Mouse (Mus musculus) gastrocnemius, adult 8-10 months (tissue): Measurements from ENCODE around the gene Ttll1. TPM values are rescaled to one million over a fixed set of nuclear protein-coding genes. Genes with fewer than 3 reads are reported as not detected.
"Not testable (repeated sequence)": the region's sequence is repeated elsewhere in the genome, so short reads cannot be mapped to it uniquely, and the experiment has no call there.

Source experiments
- DNase-seq, 2 experiments: peaks; one replicate each; pipeline ENCODE4 v3.0.0; 2022; ENCODE audit warnings: low spot score in 2 of 2
- total RNA-seq, 4 experiments: library from RNA; stranded (reverse); gene quantifications; 2 replicates each; pipeline ENCODE4 v1.2.4; 2022

Ttll1 gene
- total RNA-seq, 4 experiments from 2014 or later, result 2.7 to 4.2 (median 3.5) TPM

DNA sequence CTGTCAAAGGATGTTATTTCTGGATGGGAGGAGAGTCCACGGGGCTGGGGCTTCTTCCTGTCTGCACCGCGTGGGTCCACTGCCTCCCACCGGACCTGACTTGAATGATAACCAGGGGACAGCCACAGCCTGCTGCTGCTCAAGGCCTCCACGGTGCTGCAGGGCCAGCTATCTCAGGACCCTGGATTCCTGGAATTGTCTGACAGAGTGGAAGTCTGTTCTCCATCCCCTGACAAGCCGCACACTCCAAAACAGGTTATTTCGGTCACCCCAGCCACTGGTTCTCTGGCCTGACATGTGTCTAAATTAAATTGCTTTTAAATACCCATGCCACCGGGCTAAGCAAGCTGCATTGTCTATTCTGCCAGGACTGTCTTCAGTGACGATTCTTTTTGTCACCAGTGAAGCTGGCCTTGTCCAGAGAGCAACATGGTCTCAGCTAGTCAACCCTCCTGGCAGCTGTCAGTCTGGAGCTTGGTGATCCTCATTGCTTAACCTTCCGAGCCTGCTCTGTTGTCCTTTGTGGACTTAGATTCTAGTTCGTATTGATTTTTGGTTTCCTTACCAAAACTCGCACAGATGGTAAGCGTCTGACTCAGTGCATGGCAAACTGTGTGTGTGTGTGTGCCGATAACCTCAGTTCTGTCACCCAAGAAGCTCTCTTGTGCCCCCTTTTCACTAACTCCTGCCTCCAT lies 13.1 kb upstream of the Ttll1 start:
- no peak for DNase-seq

DNA sequence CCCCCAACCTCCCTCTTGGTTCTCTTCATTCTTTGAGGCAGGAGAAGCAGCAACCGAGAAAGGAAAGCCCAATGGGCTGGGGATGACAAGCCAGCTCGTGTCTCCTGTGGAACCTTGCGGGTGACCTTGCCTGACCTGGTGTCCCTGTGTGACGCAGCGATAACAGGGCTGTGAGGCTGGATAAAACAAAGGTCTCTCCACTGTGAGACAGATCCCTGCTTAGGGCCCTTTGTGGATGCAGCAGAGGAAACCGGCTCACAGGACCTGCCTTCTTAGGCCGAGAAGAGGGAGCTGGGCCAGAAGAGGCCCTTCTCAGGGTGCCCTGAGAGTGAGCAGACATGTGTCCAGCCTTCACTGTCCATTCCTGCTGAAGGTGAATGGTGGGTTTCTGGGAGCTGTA lies 12.5 kb upstream of the Ttll1 start:
- DNase-seq, result no peak

DNA sequence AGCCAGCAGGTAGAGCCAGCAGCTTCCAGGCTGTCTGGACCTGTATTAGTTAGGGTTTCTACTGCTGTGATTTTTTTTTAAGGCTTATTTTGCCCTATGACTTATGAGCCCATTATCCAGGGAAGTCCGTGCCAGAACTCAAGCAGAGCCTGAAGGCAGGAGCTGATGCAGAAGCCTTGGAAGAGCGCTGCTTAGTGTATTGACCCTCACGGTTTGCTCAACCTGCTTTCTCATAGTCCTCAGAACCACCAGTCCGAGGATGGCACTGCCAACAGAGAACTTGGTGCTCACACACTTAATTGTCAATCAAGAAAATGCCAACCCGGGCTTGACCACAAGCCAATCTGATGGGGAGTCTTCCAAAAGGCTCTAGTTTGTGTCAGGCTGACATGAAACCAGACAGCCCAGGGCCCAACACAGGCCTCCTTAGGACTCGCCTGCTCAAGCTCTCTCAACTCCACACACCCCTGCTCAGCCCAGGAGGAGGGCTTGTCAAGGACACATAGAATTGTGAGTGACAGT lies 10.2 kb upstream of the Ttll1 start:
- DNase-seq, result no peak

DNA sequence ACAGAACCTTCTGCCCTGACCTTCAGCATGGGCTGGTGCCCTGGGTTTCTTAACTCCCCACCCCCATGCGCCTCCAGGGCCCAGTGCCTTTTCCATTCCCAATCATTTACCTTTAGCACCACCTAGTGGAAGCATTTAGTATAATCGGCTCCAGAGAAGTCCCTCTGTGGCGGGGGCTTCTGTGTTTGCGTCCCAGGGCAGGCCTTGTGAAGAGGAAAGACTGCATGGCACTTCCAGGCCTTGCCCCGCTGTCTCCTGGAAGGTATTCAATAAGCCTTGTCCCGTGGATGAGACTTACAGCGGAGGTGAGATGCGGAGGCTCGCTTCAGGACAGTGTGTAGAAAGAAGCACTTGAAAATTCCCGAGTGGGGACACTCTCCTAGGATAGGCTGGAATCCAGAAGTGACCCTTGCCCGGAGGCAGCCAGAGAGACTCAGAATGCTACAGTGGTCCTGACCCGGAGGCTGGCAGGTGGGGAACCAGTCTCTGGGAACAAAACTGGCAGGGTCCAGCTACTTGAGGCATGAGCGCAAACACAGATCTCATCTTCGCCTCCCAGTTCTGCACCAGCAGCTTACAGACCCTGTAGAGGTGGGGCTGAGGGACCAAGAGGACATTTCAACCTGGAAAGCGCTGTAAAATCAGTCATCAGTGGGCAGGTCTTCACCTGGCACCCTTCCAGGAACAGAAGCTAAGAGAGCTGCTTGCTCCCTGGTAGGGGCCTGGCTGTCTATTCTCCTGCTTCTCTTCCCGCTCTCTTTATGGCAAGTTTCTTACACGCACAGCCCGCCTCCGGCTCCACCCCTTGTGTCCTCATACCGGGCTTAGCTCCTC lies 7.7 kb upstream of the Ttll1 start:
- DNase-seq, result peak; percentile 55

DNA sequence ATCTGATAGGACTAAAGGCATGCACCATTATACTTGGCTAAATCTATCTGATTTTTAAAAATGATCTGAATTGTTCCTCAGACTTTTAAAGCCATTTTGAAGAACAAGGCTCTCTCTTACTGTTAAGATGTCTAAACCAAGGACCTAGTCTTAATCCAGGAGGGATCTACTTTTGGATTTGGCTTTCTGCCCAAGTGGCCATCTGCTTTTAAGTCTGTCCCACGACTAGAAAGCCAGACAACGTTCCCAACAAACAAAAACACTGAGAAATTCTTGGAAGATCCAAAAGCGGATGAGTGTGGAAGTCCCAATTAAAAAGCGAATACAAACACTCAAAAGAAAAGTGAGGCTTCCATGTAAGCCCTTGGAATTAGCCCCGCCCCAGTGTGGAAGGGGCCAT lies 4.3 kb upstream of the Ttll1 start:
- no peak for DNase-seq

DNA sequence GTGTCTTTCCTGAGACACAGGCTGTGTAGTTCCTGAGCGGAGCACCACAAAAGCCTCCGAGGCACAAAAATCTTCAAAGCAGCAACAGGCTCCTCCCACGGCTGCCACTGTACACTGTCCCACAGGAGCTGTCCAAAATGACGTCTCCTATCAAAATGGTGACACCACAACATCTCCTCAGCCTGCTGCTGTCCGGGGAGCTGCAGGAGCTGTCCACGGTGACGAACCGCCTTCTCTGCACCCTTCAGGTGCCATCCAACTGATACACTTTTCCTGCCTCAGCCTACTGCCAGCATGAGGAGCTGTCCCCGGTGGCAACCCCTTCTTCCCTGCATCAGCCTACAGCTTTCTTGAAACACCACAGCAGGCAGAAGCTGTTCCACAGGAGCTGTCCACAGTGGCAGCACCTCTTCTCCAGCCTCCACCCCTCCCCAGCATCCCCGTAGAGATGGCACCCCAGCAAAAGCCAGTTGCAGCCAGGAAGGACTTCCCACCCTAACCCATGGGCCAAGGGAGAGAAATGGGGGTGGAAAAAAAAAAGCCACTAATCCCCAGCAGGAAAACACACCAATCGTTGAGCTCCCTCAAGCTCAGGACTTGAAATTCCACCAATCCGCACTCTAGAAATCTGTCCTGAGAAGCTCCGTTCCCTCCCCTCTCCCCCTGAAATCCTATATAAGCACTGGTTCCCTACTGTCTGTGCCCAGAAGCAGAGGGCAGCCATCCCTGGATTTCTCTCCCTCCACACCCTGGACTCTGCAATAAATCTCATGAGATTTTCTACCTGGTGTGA lies 2.0 kb upstream of the Ttll1 start:
- no peak for DNase-seq

DNA sequence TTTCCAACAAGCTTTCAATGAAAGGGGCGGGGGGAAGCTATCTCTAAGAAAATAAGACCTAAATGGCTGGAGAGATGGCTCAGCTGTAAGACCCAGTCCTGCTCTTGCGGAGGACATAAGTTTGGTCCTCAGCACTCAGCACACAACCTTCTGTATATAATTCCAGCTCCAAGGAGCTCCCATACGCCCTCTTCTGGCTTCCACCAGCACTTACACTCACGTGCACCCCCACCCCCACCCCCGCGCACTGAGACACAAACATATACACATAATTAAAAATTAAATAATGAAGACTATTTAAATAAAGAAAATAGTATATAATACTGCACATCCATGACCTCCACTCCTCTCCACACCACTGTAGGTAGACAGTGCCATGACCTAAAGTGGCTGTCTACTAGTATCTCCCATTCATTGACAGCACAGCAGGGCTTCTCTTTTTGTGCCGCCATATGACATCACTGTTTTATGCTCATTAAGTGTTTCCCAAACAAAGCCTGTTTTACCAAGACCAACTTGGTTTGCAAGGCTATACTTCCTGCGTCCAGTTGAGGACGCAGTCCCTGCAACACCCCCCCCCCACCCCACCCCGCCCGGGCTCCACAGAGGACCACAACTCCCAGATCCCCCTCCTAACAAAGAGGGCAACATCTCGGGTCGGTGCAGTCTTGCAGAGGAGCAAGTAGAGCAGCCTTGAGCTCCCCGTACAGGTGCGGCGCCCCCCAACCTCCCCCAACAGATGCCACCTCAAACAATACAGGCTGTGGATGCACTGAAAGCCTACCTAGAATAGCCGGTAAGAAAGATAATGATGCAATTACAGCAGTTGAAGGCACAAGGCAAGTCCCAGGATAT lies 516 bp downstream of the Ttll1 start:
- DNase-seq, result no peak

DNA sequence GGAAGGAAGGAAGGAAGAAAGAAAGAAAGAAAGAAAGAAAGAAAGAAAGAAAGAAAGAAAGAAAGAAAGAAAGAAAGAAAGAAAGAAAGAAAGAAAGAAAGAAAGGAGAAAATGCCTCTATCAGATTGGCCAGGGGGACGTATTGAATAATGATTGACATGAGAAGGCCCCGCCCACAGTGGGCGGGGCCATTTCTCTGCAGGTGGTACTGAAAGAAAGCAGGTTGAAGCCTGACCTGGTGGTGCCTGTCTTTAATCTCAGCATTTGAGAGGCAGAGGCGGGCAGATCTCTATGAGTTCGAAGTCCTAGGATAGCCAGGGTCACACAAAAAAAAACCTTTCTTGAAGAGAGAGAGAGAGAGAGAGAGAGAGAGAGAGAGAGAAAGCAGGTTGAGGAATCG lies 9.2 kb downstream of the Ttll1 start:
- DNase-seq, result not testable (repeated sequence)

DNA sequence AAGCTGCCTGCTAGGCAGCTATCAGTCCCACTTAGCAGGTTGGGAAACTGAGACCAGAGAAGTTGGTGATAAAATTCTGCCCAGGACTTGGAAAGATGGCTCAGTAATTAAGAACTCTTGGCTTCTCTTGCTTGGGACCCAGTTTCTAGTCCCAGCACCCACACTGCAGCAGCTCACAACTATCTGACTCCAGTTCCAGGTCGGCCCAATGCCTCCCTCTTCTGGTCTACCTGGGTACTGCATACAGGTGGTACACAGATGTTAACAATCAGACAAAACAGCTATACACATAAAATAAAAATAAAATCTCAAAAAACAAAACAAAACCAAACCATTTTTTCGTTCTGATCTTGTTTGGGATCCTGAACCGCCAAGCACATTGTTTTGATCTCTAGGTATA lies 10.3 kb downstream of the Ttll1 start:
- DNase-seq, result no peak

DNA sequence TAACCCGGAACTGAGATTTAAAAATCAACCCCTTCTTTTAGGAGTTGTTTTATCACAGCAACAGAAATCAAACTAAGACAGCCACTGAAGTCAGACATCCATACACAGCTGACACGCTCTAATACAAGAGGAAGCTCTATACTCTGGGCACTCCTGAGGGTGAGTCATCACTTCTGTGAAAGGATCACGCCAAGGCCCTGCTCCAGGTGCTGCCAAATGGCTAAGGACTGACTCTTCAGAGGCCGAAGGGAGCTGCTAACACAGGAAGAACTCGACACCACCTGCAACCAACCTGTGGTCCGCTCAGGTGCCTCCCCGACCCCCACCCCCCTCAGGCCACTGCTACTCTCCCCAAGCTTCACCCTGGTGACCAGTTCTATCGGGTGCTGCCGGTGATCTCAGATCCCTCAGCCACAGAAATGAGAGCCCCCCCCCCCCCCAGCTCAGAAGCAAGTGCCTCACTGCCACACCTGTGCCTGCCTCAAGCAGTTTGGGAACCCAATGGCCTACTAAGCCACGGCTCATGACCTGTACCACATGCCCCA lies 11.4 kb downstream of the Ttll1 start:
- DNase-seq, result no peak

DNA sequence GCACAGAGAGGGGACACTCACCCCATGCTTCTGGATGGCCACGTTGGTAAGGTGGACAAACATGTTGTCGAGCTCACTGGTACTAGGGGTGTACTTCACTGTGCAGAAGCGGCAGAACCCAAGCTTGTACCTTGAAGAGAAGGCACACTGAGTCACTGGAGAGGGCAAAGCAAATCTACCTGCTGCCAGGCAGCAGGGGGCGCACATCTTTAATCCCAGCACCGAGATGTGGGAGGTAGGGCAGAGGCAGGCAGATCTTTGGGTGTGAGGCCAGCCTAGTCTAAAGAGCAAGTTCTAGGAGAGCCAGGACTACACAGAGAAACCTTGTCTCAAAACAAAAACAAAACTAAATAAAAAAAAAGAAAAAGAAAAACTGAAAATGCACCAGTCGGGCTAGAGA lies 13.4 kb downstream of the Ttll1 start:
- no peak for DNase-seq

DNA sequence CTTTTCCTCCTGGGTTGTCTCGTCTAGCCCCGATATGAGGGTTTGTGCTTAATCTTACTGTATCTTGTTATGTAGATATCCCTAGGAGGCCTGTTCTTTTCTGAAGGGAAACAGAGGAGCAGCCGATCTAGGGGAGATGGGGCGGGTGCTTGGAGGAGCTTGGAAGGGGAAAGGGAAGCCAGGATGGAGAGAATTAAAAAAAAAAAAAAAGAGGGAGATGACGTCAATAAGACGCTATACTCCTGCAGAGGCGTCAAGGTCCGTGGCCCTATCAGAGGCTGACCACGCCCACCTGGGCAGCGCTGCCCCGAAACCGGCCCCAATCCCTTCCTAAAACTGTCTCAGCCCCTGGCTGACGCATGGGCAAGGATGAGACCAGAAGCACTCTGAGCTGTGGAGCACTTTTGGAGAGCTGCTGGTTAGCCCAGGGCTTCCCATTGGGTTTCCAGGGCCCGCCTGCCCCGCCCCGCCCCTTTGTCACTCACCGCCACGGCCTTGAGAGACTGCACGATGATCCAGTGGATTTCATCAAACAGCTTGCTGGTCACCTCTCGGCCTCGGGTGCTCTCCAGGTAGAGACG lies 14.8 kb downstream of the Ttll1 start:
- DNase-seq, result no peak

DNA sequence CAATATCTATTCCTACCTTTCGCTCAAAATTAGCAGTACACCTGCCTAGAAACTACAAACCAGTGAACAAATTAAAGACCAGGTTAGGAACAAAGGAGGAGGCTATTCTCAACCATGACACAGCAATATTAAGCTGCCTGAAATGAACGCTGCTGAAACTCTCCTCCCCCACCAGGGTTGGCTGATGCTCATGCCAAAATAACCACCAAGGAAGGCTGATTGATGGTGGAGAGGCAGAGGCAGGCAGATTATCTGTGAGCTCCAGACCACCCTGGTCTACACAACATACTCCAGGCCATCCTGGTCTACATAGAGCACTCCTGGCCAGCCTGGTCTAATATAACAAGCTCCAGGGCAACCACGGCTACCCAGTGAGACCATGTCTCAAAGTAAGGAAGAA lies 15.5 kb downstream of the Ttll1 start:
- no peak for DNase-seq

DNA sequence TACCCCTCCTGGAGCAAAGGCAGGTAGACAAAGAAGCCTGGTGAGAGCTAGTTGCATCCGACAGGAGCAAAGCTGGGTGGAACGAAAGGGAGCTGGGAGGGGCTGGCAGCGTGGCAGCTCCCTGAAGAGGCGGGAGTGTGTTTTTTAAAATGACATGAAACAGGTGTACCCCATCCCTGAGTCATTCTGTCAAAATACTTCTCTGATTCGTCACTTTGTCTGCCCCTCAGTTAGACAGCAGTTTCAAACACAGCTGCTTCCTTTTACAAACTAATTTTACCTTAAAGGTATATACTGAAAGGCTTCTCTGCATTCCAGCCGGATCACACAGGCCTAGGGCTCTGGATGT lies 16.1 kb downstream of the Ttll1 start:
- DNase-seq, result no peak

DNA sequence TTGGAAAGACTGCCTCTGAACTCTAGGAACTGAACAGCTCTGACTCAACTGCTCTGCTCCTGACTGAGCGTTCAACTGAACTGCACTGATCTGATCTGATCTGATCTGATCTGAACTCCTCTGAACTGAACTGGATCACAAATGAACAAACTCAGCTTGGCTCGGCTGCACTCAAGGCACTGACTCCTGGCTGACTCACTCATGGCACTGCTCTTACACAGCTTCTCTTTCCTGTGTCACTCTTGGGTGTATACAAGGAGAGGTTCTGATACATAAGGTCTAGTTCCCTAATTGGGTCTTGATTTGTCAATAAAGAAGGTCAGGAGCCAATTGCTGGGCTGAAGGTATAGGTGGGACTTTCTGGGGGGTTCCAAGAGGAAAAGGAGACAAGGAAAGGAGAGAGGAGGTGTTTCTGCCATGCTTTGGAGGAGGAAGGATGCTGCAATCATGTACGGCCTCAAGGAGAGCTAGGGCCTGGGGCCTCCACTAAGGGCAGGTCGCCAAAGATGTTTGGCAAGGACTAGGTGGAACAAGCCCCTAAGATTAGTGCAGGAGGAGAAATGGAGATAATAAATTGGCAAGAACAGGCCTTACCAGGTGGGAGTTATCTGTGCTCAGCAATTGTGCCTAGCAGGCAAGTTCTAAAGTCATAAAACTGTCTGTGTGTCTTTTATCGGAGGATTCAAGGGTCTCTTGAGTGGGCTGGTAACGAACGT lies 16.7 kb downstream of the Ttll1 start:
- DNase-seq, result no peak

DNA sequence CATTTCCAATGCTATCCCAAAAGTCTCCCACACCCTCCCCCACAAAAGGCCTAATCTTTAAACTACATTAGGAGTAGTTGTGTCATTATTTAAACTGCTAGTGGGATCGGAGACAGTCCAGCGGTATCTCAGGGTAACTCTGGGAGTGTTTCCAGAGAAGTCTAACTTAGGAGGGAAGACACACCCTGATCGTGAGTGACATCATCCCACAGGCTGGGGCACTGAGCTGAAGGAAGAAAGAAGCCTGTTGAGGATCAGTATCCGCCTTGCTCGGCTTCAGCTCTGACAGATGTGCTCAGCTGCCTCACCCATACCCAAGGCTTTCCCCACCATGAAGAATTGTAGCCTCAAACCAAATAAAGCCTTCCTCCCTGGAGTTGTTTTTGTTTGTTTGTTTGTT lies 18.8 kb downstream of the Ttll1 start:
- no peak for DNase-seq

DNA sequence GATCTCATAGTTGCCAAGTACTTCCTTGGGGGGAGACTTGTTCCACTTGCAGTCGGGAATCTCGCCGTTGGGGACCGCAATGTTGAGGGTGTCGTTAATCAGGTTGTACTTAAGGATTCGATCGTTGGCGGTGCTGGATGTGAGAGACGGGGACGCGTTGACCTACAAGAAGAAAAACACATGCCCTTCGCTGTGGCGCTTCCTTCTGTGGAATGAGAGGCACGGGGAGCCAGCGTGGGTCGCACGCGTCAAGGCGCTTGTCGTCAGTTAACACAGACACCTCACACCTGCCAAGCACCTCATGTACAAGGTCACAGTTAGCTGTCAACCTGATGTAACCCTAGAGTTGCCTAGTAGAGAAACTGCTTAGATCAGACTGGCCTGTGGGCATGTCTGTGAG lies 21.2 kb downstream of the Ttll1 start:
- DNase-seq, result no peak

DNA sequence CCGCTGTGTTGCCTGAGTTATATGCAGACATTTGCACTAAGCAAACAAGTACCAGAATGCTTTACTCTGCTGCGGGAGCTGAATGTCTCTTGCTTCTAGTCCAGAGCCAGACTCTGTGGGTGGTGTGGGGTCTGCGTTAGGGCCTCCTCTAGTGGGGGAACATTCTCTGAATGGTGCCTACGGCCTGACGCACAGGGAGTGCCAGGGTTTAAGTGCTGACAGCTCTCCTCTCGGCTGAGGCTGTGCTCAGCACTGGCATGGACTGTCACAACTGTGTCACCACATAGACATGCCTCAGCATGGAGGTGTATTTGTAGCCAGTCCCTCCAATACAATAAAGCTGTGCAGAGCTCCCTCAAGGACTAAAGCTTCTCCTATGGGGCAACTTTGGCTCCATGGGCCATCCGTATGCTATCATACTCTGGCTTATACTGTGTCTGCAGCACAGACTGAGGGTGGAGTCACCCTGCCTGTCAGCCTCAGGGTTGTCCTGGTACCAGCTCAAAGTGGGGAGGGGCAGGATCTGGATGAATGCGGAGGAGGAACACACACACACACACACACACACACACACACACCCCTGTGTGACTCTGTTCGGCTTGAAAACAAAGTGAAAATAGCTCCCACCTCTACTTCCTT lies 23.1 kb downstream of the Ttll1 start:
- no peak for DNase-seq

DNA sequence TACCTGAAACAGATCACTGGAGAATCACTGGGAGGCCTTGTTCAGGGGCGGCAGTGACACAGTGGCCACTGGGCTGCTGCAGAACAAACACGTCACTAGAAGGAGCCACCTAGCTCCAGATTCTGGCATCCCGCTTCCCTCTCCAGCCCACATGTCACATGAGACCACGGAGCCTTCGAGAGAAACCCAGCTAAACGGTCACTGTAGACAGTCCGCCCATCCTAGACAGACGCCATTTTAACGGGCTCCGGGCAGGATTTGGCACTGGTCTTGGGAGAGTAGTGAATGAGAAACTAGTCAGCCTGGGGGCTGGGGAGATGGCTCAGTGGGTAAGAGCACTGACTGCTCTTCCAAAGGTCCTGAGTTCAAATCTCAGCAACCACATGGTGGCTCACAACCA lies 26.4 kb downstream of the Ttll1 start:
- DNase-seq, result no peak
